Mouse (Mus musculus): Measurements from ENCODE around the gene Kdm4a.

The Kdm4a gene

GRCm38 (mm10) chr4:118154889-118155288, 25.0 kb downstream of the Kdm4a start:
- DNase-seq: no peak

DNA sequence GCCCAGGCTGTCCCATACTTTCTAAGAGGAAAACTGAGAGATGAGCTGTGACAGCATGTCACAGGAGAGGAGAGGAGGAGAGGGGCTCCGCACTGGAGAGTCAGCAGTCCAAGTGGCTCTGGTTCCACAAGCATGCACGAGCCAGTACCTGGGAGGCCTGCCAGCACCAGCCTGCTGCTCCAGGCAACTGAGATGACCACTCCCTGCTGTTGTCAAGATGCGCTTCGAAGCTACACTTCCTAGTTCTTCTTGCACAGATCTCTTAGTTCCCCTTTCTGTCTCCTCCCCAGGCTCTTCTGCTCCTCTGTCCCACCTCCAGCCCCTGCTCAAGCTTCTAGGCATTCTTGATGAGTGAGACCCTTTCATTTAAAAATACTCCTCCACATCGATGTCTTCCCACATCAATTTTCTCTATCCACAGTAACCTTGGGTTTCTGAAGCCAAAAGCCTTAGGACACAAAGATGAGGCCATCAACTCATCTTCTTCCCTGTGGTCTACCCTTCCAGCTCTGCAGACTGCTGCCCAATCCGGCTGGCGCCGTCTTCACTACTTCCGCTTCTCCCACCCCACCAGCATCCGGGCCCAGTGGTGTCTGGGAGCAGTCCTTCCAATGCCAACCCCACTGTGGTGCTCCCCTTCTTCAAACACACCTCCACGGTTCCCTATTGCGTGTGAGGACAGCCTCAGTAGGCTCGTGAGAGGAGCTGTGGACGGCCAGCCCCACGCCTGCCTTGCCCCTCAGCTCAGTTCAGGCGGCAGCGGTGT, 27.6 kb downstream of the Kdm4a start:
- no peak for DNase-seq

- no peak for DNase-seq
Observed at GRCm38 (mm10) chr4:118150804-118151203, 29.0 kb downstream of the Kdm4a start.

GRCm38 (mm10) chr4:118149956-118150680, 29.7 kb downstream of the Kdm4a start:
- no peak for DNase-seq

- no peak for DNase-seq
Observed at GRCm38 (mm10) chr4:118149055-118149576, 30.7 kb downstream of the Kdm4a start.

DNA sequence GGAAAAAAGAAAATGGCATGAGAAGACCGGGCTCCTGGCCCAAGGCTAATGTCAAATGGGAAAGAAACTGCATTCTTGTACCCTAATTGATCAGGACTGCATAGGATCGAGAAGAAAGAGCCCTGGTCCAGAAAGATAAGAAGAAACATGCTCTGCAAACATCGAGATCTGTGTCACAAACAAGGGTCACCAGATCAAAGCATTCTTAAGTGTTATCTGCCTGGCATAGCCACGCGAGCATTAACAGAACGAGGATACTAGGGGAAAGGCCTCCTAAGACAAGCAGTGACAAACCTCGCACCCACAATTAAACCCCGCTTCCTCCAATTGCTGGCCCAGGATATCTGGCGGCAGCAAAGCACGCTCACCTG, 31.5 kb downstream of the Kdm4a start:
- no peak for DNase-seq

GRCm38 (mm10) chr4:118147547-118148316, 32.1 kb downstream of the Kdm4a start:
- DNase-seq: no peak

DNA sequence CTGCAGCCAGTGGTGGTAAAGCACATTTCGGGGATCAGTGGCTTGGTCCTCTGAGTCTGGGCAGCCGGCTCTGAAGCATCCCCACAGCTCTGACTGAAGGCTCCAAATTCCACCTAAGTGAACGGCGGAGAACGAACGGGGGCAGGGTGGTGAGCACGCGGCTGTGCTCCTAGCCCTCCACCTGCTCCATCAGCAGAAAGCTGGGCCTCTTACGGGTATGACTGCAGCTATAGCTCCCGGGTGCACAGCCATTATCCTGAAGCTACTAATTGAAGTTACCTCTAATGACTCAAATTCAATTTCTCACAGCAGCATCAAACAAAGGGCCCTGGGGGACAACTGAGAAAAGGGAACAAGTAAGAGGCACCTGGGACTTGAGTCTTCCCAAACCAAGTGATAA, 32.8 kb downstream of the Kdm4a start:
- DNase-seq: no peak

DNA sequence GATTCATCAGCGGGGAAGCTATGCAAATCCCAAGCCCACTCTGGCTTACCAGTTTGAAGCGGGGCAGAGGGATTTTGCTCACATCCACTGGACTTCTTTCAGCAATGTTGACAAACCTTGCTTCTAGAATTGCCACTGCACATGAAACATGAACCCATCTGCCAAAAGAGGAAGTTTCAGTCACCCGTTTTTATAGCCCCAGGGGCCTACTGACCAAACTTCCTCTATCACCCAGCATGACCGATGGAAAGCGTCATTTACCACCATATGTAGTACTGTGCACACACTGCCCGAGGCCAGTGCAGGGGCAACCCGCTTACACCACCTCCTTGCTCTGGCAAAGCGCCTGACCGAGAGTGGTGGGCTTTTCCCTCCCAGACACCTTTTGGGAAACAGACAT, 35.5 kb downstream of the Kdm4a start:
- no peak for DNase-seq

DNA sequence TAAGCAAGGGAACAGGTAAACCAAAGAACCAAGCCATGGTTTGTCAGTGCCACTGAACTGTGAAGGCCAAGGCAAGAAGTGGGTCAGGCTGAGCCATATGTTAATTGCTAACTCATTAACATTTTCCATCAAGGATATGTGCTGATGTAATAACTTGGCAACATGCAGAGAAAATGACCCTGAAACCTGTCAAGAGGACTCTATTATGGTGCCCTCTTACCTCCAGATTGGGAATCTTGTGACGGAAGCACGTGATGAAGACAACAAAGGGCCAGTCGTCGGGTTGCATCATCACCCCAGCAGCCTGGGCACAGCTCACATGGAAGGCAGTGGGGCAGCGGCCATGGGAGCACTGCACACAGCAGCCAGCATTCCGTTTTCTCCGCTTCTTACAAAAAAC, 36.2 kb downstream of the Kdm4a start:
- DNase-seq: no peak

DNA sequence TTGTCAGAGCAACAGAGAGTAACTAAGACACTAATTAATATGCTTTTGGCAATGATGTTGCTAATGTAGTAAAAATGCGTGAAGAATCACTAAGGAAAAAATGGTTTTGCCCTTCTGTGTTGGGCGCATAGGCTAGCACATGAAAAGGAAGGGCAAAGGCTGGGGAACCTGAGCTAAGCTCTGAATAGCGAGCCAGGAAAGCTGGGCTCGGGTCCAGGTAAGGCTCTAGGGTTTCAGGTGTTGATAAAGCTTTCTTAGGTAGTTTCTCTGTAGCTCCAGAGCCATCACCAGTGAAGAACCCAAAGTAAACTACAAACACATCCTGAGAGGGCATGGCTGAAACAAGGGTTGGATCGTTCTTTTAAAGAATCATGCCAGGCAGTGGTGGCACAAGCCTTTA, 38.3 kb downstream of the Kdm4a start:
- DNase-seq: no peak

- no peak for DNase-seq
Observed at GRCm38 (mm10) chr4:118138891-118139290, 41.0 kb downstream of the Kdm4a start.

DNA sequence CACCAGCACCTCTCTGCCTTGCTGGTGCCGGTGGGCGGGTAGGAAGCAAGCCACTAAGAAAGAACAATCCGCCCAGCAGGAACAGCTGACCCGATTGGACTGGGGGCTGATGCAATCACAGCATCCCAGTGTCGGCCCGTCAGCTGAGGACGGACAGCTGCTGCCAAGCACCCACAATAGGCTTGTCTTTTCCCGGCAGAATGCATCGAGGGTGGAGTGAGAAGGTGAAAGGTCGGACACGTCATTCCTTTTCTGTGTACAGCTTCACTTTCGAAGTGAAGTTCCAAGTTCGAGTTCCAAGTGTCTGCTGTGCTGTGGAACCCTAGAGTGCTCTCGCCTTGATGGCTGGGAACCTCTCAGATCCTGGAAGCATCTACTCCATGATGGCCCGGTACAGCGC, 42.0 kb downstream of the Kdm4a start:
- DNase-seq: no peak

GRCm38 (mm10) chr4:118137311-118137710, 42.5 kb downstream of the Kdm4a start:
- DNase-seq: no peak

DNA sequence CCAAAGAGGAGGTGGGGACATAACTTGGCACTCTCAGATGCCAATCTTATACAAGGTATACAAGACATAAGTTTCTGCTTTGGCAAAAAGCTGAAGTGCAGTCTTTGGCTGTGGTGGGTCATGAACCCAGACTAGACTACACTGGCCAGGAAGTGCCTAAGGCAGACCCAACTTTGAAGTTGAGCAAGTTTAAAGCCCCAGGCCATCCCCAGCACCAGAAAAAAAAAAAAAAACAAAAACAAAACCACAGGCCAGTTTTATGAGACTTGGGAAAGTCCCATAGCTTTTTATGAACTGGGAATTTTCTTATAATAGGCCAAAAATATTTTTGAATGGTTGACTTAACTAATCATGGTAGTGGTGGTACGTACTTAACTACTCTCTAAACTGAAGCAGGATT, 44.4 kb downstream of the Kdm4a start:
- DNase-seq: no peak

DNA sequence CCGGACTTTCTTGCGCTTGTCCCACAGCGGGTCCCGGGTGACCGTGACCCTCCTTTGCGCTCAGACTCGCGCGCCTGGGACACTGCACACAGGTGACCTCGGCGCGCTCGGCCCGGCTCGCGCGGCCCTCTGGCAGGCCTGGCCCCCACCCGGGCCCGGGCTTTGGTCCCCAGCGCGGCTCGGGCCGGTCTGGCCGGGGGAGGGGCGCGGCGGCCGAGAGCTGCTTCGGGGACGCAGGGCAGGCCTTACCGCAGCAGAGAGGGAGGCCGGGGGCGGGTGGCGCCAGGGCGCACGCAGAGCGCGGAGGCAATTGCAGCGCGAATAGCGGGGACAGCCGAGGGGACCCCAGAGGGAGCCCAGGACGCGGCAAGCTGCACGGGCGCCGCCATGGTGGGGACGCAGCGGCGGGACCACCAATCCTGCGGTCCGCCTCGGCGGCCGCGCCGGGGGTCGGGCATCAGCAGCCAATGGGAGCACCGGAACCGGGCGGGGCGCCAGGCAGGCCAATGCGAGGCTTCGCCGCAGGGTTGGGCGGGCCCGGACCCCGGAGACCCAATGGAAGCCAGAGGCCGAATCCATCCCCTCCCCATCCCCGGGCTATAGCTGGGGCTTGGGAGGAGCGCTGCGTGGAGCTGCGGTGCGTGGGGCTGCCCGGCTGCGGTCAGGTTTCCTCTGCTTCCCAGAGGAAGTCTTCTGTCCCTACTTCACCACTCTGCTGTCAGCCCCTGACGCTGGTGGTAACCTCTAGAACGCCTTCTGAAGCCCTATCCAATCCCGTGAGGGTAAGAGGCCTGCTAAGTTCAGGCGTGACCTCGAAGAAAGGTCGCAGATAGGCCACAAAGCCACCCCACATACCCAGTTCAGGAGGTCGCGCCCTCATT, 45.1 kb downstream of the Kdm4a start, which contains the start of gene St3gal3:
Gene St3gal3 (minus strand): TSS at position 430 of the 881 bp plus-strand sequence.
- DNase-seq: peak; percentile 95

- no peak for DNase-seq
Observed at GRCm38 (mm10) chr4:118131329-118131728, 48.5 kb downstream of the Kdm4a start.

- DNase-seq: no peak
Observed at GRCm38 (mm10) chr4:118123030-118123704, 56.7 kb downstream of the Kdm4a start.

GRCm38 (mm10) chr4:118122078-118122477, 57.8 kb downstream of the Kdm4a start:
- DNase-seq: no peak

DNA sequence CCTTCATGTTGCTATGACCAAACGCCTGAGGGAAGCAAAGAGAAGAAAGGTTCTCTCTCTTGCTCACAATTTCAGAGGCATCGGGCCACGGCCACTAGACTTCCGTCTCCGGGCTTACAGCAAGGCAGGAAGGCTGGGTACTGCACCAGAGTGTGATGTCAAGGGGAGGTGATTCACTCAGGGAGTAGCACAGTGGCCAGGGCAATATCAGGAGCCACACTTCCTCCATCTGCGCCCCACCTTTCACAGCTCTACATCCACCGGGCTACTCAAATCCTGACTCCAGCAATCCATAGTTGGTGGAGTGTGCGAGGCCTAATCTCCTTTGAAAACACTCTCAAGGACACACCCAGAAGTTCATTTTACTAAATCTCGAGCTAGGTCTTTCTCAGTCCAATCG, 62.3 kb downstream of the Kdm4a start:
- no peak for DNase-seq

GRCm38 (mm10) chr4:118116098-118116497, 63.7 kb downstream of the Kdm4a start:
- DNase-seq: no peak

DNA sequence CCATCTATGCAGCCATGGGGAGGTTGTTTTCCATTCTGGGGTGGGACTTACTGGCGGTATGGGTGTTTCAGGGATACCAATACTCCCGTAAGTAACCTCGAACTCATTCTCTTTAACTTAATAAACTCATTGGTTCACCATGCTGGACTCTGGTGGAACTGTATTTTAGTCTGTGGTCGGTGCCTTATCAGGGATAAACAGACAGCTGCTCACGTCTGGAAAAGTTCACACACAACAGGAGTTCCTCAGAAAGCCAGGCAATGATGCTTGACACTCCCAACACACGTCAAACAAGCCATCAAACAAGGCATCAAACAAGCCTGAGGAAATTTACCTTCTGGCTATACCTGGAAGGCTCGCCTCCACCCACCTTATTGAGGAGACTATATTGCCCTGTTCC, 64.7 kb downstream of the Kdm4a start:
- no peak for DNase-seq
